In genomic region chr4:56809050-56809449, GRCm38 (mm10) we compare ENCODE assay signal across 2 mouse cellular contexts.
TF ChIP-seq lines count a peak whose summit lies in the region.

No protein-coding gene starts in this region.

TF ChIP-seq in MEL, 35 proteins besides CTCF, POLR2A, EP300 and RAD21:
- peak; percentile 46; the same call in 1 of the 2 replicates for TF ChIP-seq POLR2AphosphoS2 (IDR thresholded peaks at IDR 0.05; ENCODE audit: low read length)
- TF ChIP-seq MYC (IDR thresholded peaks at IDR 0.05; ENCODE audit: low read depth, low read length): no peak
- no peak for TF ChIP-seq POLR2AphosphoS5 (IDR thresholded peaks at IDR 0.05; ENCODE audit: borderline replicate concordance, low read depth, low read length)
- TF ChIP-seq MXI1 (IDR thresholded peaks at IDR 0.05; ENCODE audit: low read depth, low read length): no peak
- TF ChIP-seq TAL1 (IDR thresholded peaks at IDR 0.05; ENCODE audit: low read length): no peak

TF ChIP-seq in myocyte, 11 proteins besides CTCF, POLR2A, EP300 and RAD21:
- peak; percentile 74 for TF ChIP-seq POLR2AphosphoS2 (IDR thresholded peaks at IDR 0.05; ENCODE audit: insufficient read length, low read depth)
- no peak for TF ChIP-seq REST (IDR thresholded peaks at IDR 0.05; ENCODE audit: insufficient read depth, insufficient read length)
- no peak for TF ChIP-seq MYOG (IDR thresholded peaks at IDR 0.05; ENCODE audit: control insufficient read depth in 1 of 3, insufficient read depth in 1 of 3, insufficient read length in 2 of 3, low read depth in 2 of 3)
- TF ChIP-seq MAX (IDR thresholded peaks at IDR 0.05; ENCODE audit: low read depth): no peak
- no peak for TF ChIP-seq TCF3 (IDR thresholded peaks at IDR 0.05; ENCODE audit: insufficient read length, low read depth)
